Mouse (Mus musculus) ES-Bruce4 (cell line): ENCODE data around the gene Glis3.

Source experiments
- CTCF ChIP-seq: IDR thresholded peaks from one replicate; pipeline ENCODE4 v1.8.1; 2011; ENCODE audit warnings: low read depth, low read length
- POLR2A ChIP-seq: IDR thresholded peaks from one replicate; pipeline ENCODE4 v1.8.1; 2011; ENCODE audit warnings: low read length; ENCODE audit not compliant: insufficient read depth

DNA sequence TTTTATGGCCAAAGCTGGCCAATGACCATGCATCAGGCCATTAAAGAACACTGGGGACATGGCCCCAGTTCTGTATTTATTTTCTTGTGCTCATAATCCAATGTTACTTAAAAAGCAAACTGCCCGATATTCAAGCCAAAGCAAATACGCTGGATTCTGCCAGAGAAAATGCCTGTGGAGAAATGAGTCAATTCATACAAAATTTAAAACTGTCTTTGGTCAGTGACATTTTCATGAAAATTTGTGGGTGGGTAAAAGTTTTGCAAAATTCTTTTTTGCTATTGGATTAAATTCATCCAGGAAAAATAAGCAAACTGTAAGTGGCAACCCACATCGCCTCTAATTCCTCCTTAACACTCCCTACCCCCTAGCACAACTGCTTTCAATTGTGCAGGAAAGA lies 154.5 kb downstream of the Glis3 start:
- no peak for TF ChIP-seq POLR2A
- no peak for TF ChIP-seq CTCF
